Mouse (Mus musculus): ENCODE results near the gene Tspan4.

Tspan4 gene

DNA sequence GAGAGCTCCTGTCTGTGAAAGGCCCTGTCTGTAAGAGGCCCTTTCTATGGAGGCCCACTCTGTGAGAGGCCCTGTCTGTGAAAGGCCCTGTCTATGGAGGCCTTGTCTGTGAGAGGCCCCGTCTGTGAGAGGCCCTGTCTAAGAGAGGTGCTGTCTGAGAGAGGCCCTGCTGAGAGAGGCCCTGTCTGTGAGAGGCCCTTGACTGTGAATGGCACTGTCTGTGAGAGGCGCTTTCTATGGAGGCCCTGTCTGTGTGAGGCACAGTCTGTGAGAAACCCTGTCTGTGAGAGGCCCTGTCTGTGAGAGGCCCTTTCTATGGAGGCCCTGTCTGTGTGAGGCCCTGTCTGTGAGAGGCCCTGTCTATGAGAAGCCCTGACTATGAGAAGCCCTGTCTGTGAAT lies 31.2 kb downstream of the Tspan4 start:
- no peak for DNase-seq (ENCODE audit: extremely low spot score)

DNA sequence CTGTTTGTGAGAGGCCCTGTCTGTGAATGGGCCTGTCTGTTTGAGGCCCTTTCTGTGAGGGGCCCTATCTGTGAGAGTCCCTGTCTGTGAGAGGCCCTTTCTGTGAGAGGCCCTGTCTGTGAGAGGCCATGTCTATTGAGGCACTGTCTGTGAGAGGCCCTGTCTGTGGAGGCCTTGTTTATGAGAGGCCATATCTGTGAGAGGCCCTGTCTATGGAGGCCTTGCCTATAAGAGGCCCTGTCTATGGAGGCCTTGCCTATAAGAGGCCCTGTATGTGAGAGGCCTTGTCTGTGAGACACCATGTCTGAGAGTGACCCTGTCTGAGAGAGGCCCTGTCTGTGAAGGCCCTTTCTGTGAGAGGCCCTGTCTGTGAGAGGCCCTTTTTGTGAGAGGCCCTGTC lies 33.1 kb downstream of the Tspan4 start:
- DNase-seq (ENCODE audit: extremely low spot score): no peak

DNA sequence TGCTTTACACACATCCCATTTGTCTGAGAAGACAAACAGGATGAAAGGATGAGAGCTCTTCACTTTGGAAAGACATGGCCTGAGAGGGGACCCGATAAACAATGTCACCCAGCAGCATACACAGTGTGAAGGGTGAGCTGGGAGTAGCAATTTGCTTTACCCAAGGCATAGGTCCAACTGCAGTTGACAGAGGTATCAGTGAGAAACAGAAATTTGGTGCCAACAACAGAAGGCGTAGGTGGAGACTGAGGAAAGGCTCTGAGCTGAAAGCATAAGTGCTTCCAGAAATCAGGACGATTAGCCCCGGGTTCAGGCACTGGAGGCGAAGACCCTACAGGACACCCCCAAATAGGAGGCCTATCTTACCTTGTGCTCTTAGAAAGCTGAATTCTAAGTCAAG lies 35.2 kb downstream of the Tspan4 start:
- DNase-seq (ENCODE audit: extremely low spot score): no peak

DNA sequence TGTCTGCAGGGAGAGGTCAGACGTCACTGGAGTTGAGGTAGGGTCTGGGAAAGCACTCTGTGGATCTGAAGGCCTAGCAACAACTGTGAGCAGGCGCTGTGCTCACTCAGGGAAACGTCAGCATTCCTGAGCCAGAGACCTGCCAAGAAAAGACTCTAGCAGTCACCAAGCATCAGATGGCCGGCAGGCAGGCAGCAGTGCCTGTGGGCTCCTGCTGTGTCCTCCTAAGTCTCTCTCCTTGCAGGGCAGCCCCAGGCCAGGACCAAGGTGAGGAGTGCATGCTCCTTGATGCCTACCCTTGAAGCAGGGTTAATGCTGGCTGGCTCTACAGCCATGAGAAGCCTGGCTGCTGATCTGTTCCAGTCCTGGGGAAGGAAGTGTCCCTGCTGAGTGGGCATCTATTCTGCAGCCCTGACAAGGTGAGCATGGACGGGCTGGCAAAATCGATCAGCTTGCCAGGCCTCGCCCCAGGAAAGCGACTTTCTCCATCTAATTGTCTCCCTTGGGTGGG lies 35.7 kb downstream of the Tspan4 start:
- DNase-seq (ENCODE audit: extremely low spot score): no peak

DNA sequence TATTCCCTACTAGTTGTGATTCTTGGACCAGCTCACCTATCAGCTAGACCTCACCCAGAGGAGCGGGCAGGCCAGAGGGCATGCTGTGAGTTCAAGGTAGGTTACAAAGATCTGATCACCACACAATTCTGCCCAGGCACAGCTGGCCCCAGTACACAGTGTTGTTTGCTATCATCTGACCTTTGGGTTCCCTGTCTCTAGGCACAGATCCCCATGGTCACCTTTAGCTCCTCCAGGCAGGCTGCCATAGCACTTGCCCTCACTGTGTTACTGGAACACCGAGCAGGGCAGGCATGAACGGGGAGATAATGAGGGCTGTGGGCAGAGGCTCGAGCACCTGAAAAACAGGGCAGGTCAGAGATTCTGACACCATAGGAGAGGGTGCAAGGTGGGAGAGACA lies 42.6 kb downstream of the Tspan4 start:
- no peak for DNase-seq (ENCODE audit: extremely low spot score)

DNA sequence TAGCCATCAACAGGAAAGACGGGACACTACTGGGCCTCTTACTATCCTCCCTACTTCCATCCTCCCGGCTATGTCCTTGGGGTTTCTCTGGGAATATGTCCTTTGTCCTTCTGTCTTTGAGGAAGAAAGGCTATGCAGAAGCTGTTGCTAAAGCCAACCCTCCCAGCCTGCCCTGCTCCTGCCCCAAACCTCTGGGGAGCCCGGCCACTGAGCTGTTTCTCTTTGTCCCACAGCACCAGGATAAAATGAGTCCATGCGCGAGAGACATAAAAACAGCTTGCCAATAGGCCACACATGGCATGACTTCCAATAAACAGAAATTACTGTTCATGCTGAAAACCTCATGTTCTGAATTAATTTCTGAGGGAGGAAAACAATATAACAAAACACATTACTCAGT lies 43.3 kb downstream of the Tspan4 start:
- no peak for DNase-seq (ENCODE audit: extremely low spot score)

DNA sequence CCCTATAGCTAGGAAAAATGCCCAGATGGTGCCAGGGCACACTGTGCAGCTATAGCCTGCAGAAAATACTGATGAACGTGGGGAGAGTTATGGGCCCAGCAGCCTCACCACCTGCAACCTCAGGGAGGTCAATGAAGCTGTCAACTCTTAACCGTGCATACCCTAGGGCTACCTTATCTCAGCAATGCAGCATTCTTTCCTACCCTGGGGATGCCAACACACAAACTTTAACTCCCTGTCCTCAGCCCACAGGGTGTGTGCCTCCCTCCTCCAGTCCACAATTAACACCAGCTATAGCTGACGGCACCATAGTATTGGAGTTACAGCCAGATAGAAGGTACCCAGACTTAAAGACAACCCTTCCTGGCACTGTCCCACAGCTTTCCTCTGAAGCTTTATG lies 43.9 kb downstream of the Tspan4 start:
- DNase-seq (ENCODE audit: extremely low spot score): no peak

DNA sequence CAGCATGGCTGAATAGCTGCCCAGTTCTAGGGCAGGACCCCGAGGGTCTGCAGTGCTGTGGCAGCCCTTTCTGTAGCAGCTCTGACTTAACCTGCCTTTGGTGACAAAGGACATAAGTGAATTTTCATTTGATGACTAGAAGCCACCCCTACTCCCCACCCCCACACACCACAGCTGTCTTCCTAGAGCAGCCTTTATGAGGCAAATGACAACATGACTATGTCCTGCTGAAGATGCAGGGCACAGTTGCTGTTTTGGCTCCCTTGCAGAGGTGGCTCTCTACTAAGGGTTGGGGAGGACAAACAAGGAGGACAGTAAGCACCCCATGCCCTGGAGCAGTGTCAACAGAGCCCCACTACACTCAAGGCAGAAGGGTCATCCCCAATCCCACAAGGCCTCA lies 44.8 kb downstream of the Tspan4 start:
- no peak for DNase-seq (ENCODE audit: extremely low spot score)

DNA sequence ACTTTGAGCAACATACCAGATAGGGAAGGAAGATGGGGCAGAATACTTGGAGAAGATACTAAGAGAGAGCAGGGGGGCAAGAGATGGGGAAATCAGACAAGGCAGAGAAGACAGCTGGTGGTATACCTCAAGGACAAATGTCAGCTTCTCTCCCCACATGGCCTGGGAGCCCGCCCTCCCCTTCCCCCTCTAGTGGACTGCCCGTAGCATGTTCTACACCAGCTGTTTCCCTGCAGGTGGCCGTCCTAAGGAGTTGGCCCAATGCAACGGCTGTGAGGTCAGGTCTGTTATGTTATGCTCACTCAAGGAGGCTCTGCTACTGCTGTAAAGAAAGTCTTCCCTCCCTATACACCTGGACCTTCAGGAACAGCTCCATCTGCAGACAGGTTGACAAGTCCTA lies 48.0 kb downstream of the Tspan4 start:
- DNase-seq (ENCODE audit: extremely low spot score): no peak

DNA sequence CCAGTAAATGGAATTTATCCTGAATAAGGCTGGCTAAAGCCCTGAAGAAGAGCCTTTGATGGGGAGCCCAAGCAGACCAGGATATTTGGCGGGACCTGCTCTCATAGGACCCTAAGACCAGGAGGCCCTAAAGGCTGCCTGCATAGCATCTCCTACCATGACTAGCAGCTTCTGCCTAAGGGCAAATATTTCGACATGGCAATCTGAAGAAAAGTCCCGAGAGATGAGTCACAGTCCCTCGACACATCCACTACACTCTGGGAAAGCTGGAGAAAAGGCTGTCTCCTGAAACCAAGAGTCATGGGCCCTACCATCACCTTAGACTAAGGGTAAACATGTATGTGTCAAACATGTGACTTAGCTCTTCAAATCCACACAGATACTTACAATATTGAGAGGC lies 49.2 kb downstream of the Tspan4 start:
- no peak for DNase-seq (ENCODE audit: extremely low spot score)

DNA sequence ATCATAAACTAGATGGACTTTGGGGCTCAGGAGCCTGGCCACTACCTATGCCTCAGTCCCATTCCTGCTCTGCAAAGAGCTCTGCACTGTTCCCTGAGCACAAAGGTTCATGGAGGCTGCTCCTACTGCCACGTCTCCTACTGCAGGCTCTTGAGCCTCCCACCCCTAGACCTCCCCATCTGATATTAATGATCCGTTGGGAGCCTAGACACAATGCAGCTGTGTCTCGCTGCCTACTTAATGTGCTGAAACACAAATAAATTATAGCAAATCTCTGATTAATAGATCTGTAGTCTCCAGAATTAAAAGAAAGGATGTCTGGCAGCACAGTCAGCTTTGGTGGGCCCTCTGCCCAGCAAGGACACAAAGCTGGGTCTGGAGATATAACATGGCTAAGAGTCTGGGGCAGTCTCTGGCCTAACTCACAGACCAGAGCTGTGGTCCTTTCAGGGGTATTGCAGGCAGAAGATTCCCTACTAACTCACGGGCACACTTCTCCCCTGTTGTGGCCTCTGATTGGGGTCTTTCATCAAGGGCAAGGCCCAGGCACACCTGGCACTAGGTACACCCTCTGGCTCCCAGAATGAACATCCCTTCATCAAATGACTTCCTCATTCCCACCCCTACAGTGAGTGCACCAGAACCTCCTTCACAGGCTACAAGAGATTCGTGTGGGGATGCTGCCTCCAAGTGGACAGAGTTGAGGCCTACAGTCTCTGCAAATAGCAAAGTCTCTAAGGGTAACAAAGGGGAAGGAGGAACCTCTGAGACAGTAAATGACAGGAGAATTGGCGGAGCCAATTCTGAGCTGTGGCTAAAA lies 49.9 kb downstream of the Tspan4 start:
- peak; percentile 68 for DNase-seq (ENCODE audit: extremely low spot score)

DNA sequence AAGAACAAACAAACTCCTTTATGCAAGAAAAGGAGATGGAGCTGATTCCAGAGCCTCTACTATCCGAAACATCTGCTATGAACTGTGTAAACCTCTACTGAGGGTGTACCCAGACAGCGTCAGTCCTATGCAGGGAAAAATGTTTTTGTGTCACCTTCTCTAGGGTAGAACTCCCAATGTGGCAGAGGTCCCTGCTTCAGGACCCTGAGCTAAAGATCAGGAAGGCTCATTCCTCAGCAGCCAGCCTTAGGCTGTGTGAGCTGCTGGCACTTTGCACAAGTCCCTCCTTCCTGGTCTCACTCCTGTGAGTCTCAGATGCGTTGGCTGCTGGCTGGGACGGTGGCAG lies 50.5 kb downstream of the Tspan4 start:
- DNase-seq (ENCODE audit: extremely low spot score): no peak

DNA sequence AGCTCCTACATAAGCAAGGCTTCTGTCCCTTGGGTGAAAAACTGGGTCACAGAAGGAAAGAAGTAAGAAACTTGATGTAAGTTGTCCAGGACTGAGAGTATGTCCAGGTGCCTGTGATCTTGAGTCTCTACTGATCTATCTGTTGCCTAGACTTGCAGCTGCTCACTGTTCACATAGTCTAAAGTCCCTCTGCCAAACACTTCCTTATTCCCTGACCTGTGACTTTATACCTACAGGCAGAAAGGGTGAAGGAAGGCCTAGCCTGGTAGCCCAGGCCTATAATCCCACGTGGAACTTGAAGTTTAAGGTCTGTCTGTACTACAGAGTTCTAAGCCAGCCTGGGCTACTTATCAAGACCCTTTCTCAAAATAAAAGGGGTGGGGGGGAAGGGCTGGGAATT lies 60.5 kb downstream of the Tspan4 start:
- no peak for DNase-seq (ENCODE audit: extremely low spot score)

DNA sequence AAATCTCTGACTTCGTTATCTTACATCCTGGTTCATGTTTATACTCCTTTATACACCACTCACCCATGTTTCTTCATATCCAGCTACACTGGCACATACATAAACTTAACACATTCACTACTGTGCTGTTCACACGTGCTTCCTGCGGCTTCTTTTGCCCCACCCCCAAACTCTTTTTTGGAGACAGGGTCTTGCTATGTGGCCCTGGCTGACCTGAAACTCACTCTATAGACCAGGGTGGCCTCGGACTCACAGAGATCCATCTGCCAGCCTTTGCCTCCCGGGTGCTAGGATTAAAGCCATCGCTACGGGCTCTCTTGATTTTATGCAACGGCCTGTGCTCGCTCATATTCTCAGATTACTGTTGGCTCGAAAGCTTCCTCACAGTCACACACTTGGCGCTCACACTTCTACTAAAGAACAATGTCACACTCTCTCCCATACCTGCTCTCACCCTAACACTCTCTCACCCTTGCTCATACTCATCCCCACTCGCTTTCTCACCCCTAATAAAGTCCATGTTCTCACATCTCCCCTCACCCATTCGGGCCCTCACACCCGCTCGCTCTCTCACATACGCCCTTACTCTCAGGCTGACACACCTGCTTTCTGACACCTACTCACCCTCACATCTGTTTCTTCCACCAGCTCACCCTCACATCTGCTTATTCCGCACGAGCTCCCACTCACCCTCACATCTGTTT lies 64.0 kb downstream of the Tspan4 start:
- no peak for DNase-seq (ENCODE audit: extremely low spot score)

DNA sequence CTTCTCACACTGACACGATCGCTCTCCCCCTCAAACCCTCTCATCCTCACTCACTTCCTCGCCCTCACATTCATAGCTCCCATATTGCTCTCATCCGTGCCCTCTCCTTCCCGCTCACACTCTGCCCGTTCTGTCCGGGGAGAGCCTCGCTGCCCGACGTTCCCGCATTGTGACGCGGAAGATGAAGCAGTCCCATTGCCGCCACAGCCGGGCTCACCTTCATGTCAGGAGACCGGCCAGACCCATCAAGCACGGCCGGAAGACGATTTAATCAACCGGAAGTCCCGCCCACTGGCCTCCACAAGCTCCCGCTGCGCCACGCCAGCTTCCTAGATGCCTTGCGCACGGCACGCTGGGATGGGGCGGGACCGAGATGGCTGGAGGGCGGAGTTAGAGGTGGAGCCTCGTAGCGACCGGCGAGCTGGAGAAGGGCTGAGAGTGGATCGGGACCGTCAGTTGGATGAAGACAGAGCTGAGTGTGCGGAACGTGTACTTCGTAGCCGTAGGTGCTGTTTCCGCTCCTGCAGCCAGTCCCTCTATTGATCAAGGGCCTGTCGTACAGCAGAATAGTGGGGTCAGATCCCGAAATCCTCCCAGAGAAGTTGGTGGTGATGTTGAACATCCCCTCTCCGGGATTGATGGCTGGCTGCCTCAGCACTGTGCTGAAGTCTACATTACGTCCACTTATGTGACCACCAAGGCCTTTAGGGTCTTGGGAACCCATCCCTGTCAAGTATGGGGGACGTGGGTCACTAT lies 64.7 kb downstream of the Tspan4 start, which contains the start of gene Chid1:
Gene Chid1, minus strand, starts transcription at position 302 of the 756 bp plus-strand sequence.
- peak; percentile 99 for DNase-seq (ENCODE audit: extremely low spot score)

DNA sequence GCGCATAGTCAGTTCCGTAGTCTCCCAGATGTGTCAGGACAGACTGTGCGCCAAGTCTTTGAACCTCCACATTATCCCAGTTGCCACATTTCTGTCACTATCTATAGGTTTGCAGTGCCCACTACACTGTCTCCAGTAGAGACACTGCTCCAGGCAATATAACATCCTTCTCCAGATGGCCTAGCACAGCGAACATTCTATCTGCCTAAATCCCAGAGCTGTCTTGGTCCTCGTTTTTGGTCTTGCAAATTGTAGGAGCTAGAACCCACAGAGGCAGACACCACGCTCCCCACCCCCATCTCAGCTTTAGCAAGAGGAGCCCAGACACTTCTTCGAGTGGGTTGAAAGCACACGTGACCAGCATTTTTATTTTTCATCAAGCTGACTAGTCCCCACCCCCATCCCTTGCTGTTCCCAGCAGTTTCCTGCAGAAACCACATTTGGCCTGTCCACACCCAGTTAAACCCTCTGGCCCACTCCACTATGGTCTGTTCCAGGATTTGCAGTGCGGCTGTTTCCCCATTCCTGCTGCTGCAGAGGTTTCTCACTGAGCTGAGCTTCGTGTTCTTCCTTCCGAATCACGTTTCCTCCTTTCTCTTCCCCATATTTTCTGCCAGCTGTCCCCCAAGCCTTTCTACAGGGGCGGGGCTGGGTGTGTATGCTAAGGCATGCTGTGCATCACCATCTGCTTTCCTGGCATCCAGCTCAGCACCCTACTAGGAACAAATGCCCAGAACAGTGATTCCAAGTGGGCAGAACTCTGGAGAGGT lies 65.5 kb downstream of the Tspan4 start:
- DNase-seq (ENCODE audit: extremely low spot score): peak; percentile 7

DNA sequence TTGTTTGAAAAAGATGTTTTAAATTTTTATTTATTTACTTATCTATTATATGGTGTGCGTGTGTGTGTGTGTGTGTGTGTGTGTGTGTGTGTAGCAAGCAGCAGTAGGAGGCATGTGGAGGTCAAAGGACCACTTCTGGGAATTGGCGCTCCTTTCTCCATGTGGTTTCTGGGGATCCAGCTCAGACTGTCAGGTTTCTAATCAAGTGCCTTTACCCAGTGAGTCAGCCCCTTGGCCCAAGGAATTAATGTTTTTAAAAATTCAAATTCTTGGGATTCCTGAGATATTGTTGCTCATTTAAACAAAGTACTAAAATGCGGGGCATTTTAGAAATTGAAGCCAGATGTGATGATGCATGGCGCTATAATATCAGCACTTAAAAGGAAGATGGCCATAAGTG lies 66.6 kb downstream of the Tspan4 start:
- no peak for DNase-seq (ENCODE audit: extremely low spot score)

DNA sequence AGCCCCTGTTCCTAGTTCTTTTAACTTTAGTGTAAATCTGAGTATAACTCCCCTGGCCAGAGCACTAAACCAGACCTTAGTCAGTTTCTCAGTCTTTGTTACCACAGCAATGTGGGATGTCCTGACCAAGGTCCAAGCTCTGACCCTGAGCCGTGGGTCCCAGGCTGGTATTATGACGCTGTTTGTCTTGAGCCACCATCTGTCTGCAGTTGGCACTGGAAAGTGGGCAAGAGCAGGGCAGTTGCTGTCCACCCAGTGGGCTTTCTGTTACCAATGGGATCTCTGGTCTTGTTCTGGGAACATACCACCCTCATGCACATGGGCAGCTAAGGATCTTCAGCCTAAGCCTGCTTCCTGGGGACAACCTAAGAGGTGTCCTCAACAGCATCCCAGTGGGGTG lies 67.5 kb downstream of the Tspan4 start:
- no peak for DNase-seq (ENCODE audit: extremely low spot score)
